Mouse (Mus musculus) mouse embryonic stem cell (cell line): ENCODE measurements around the gene Lims1.

Experiments
- in situ Hi-C, 2 experiments: fragments of 300-500 bp; cut with MboI; formaldehyde crosslinking; loops; 1 replicate in 1 of 2; 3 replicates in 1 of 2; pipeline ENCODE4 v1.14.3; 2019 to 2020; ENCODE audit warnings: low sequenced_read_pairs in 2 of 2, low pct_unique_long_range_greater_than_20kb in 1 of 2, mixed read lengths in 1 of 2; ENCODE audit not compliant: unreplicated experiment in 1 of 2

Lims1 gene

GRCm38 (mm10) chr10:58338590-58338989 lies 15.3 kb downstream of the Lims1 start:
- in situ Hi-C loops = no loop called here

GRCm38 (mm10) chr10:58341685-58342084 lies 18.4 kb downstream of the Lims1 start:
- in situ Hi-C loops = no loop called here

- in situ Hi-C loops = no loop called here
These were observed 18.9 kb downstream of the Lims1 start for GRCm38 (mm10) chr10:58342199-58342598.

- in situ Hi-C loops = no loop called here
These were observed 20.3 kb downstream of the Lims1 start for GRCm38 (mm10) chr10:58343552-58343951.

- in situ Hi-C loops = no loop called here
These were observed 27.3 kb downstream of the Lims1 start for GRCm38 (mm10) chr10:58350600-58350999.

- in situ Hi-C loops = no loop called here
These were observed 28.4 kb downstream of the Lims1 start for GRCm38 (mm10) chr10:58351670-58352069.

- in situ Hi-C loops = no loop called here
These were observed 29.1 kb downstream of the Lims1 start for GRCm38 (mm10) chr10:58352364-58352763.

GRCm38 (mm10) chr10:58354561-58354960 lies 31.3 kb downstream of the Lims1 start:
- in situ Hi-C loops = no loop called here

GRCm38 (mm10) chr10:58356460-58356859 lies 33.2 kb downstream of the Lims1 start:
- in situ Hi-C loops = no loop called here

- in situ Hi-C loops = no loop called here
These were observed 35.9 kb downstream of the Lims1 start for GRCm38 (mm10) chr10:58359123-58359522.

GRCm38 (mm10) chr10:58359952-58360351 lies 36.7 kb downstream of the Lims1 start:
- in situ Hi-C loops = no loop called here

- in situ Hi-C loops = no loop called here
These were observed 39.5 kb downstream of the Lims1 start for GRCm38 (mm10) chr10:58362745-58363144.

GRCm38 (mm10) chr10:58364770-58365515 lies 41.7 kb downstream of the Lims1 start:
- in situ Hi-C loops = no loop called here

GRCm38 (mm10) chr10:58368791-58369706 lies 45.8 kb downstream of the Lims1 start:
- in situ Hi-C loops = no loop called here

- in situ Hi-C loops = no loop called here
These were observed 46.4 kb downstream of the Lims1 start for GRCm38 (mm10) chr10:58369707-58370093.

- in situ Hi-C loops = no loop called here
These were observed 46.9 kb downstream of the Lims1 start for GRCm38 (mm10) chr10:58370143-58370542.

- in situ Hi-C loops = no loop called here
These were observed 47.3 kb downstream of the Lims1 start for GRCm38 (mm10) chr10:58370559-58370958.

GRCm38 (mm10) chr10:58371279-58371842 lies 48.1 kb downstream of the Lims1 start:
- in situ Hi-C loops = no loop called here

- in situ Hi-C loops = no loop called here
These were observed 49.3 kb downstream of the Lims1 start for GRCm38 (mm10) chr10:58372430-58373030.
